Mouse (Mus musculus) G1E (cell line): Measurements from ENCODE around the gene Zfp683. TPM values are rescaled to one million over a fixed set of nuclear protein-coding genes. Genes with fewer than 3 reads are reported as not detected.

Experiments
- ATAC-seq: 2 replicates; pipeline ENCODE4 v1.8.0; 2016; ENCODE audit warnings: mild to moderate bottlenecking; ENCODE audit not compliant: insufficient number of reproducible peaks, poor library complexity, low FRiP score, severe bottlenecking; ENCODE audit errors: extremely low read depth
- DNase-seq: peaks from one replicate; pipeline ENCODE4 v3.0.0; 2012; ENCODE audit warnings: low spot score
- H3K27me3 ChIP-seq: 2 replicates; pipeline ENCODE4 v1.6.1; 2012; ENCODE audit warnings: mild to moderate bottlenecking, low read length, inconsistent platforms; ENCODE audit not compliant: insufficient read depth
- H3K36me3 ChIP-seq: replicated peaks from 2 replicates; pipeline ENCODE3; 2012; ENCODE audit warnings: mild to moderate bottlenecking, inconsistent platforms
- H3K4me1 ChIP-seq: 2 replicates; pipeline ENCODE4 v1.6.1; 2012; ENCODE audit warnings: low read depth, low read length, inconsistent platforms, mixed read lengths; ENCODE audit not compliant: insufficient read depth
- H3K4me3 ChIP-seq: 2 replicates; pipeline ENCODE4 v1.5.1; 2012; ENCODE audit warnings: low read depth, mild to moderate bottlenecking, inconsistent platforms, low read length, moderate library complexity, mixed read lengths
- H3K9me3 ChIP-seq: replicated peaks from 2 replicates; pipeline ENCODE4 v1.6.1; 2012; ENCODE audit warnings: inconsistent platforms
- CTCF ChIP-seq: IDR thresholded peaks from 2 replicates; pipeline ENCODE4 v1.5.1; 2012; ENCODE audit warnings: low read depth, low read length, inconsistent platforms, mixed read lengths
- GATA1 ChIP-seq: IDR thresholded peaks from 2 replicates; pipeline ENCODE4 v1.6.1; 2012; ENCODE audit warnings: borderline replicate concordance, low read length, inconsistent platforms, mixed read lengths
- GATA2 ChIP-seq: IDR thresholded peaks from 2 replicates; pipeline ENCODE4 v1.6.1; 2012; ENCODE audit warnings: low read depth, low read length, inconsistent platforms, borderline replicate concordance
- POLR2AphosphoS5 ChIP-seq: IDR thresholded peaks from 2 replicates; pipeline ENCODE4 v1.6.1; 2012; ENCODE audit warnings: low read depth, low read length, inconsistent platforms; ENCODE audit not compliant: insufficient replicate concordance
- TAL1 ChIP-seq: conservative IDR thresholded peaks from 2 replicates; pipeline ENCODE4 v1.6.1; 2012; ENCODE audit warnings: low read depth, low read length, inconsistent platforms, mixed read lengths
- polyA plus RNA-seq: library from polyadenylated mRNA; stranded (reverse); fragments of >175 nt; gene quantifications from 2 replicates; pipeline ENCODE4 v1.2.3, GENCODE M21; 2012
- total RNA-seq, 2 experiments: library from RNA; stranded (forward) in 1 of 2; stranded (reverse) in 1 of 2; fragments of 200-1000 nt in 1 of 2; fragments of >200 nt in 1 of 2; fragmentation: Nextera tagmentation in 1 of 2; gene quantifications; 2 replicates each; pipeline ENCODE4 v1.2.3; 2014 to 2017

Gene Zfp683
- total and polyA plus RNA-seq, 3 experiments, result not detected

- no peaks in the 10 kb centered on the region for H3K36me3 ChIP-seq
- ATAC-seq, result no peak
- peaks cover 40% of the 10 kb centered on the region for H3K27me3 ChIP-seq
- TF ChIP-seq CTCF, result 0 out of 2 replicates have a peak, but pooled peaks have one; percentile 5
- TF ChIP-seq GATA2, result no peak
- 0 out of 2 replicates have a peak, but pooled peaks cover 3% of the 10 kb centered on the region for H3K4me1 ChIP-seq
- no peak for DNase-seq
- H3K4me3 ChIP-seq, result no peak overlapping the region
- H3K9me3 ChIP-seq, result peaks cover 7% of the 10 kb centered on the region
Observed at GRCm38 (mm10) chr4:134012858-134013528, 40.6 kb upstream of the Zfp683 start.

GRCm38 (mm10) chr4:134016208-134016607 lies 37.4 kb upstream of the Zfp683 start:
- Histone ChIP-seq H3K4me1 (0 out of 2 replicates have a peak, but pooled peaks cover 3% of the 10 kb centered on the region), H3K9me3 (peaks cover 13% of the 10 kb centered on the region), H3K27me3 (peaks cover 46% of the 10 kb centered on the region), H3K36me3 (no peaks in the 10 kb centered on the region), H3K4me3 (no peak overlapping the region)
- TF ChIP-seq CTCF, result no peak
- TF ChIP-seq TAL1, result no peak
- TF ChIP-seq GATA2, result no peak
- DNase-seq (no peak), ATAC-seq (no peak)

GRCm38 (mm10) chr4:134016767-134017166 lies 36.9 kb upstream of the Zfp683 start:
- Histone ChIP-seq H3K4me1 (no peaks in the 10 kb centered on the region), H3K9me3 (peaks cover 13% of the 10 kb centered on the region), H3K27me3 (peaks cover 46% of the 10 kb centered on the region), H3K4me3 (no peak overlapping the region), H3K36me3 (no peaks in the 10 kb centered on the region)
- DNase-seq (no peak), ATAC-seq (no peak)
- no peak for TF ChIP-seq POLR2AphosphoS5
- TF ChIP-seq GATA1, result no peak
- no peak for TF ChIP-seq CTCF
- no peak for TF ChIP-seq TAL1
- no peak for TF ChIP-seq GATA2

GRCm38 (mm10) chr4:134017201-134017865 lies 36.3 kb upstream of the Zfp683 start:
- Histone ChIP-seq H3K27me3 (peaks cover 43% of the 10 kb centered on the region), H3K9me3 (peaks cover 13% of the 10 kb centered on the region), H3K4me3 (no peak overlapping the region), H3K36me3 (no peaks in the 10 kb centered on the region), H3K4me1 (no peaks in the 10 kb centered on the region)
- no peak for DNase-seq
- no peak for ATAC-seq
- no peak for TF ChIP-seq GATA1
- TF ChIP-seq POLR2AphosphoS5, result no peak
- no peak for TF ChIP-seq TAL1
- no peak for TF ChIP-seq CTCF

GRCm38 (mm10) chr4:134018038-134018778 lies 35.4 kb upstream of the Zfp683 start:
- no peak overlapping the region for H3K4me3 ChIP-seq

GRCm38 (mm10) chr4:134018779-134019145 lies 34.9 kb upstream of the Zfp683 start, which contains the start of gene Lin28a:
TSS of gene Lin28a (minus strand) at chr4:134018841.
- Histone ChIP-seq H3K4me1 (no peaks in the 10 kb centered on the region), H3K4me3 (no peak within 1 kb of the TSS), H3K27me3 (peaks cover 37% of the 10 kb centered on the region), H3K36me3 (no peaks in the 10 kb centered on the region), H3K9me3 (peaks cover 13% of the 10 kb centered on the region)
- TF ChIP-seq TAL1 (no peak), POLR2AphosphoS5 (no peak), GATA2 (no peak), GATA1 (no peak), CTCF (no peak)
- DNase-seq, result no peak
- ATAC-seq, result no peak

More at GRCm38 (mm10) chr4:134018038-134018778, 35.4 kb upstream of the Zfp683 start:
- TF ChIP-seq GATA2, result no peak
- TF ChIP-seq GATA1, result no peak
- no peak for TF ChIP-seq CTCF
- TF ChIP-seq POLR2AphosphoS5, result no peak
- no peak for TF ChIP-seq TAL1
- H3K36me3 ChIP-seq, result no peaks in the 10 kb centered on the region
- peaks cover 13% of the 10 kb centered on the region for H3K9me3 ChIP-seq
- DNase-seq, result no peak
- H3K27me3 ChIP-seq, result peaks cover 38% of the 10 kb centered on the region
- no peaks in the 10 kb centered on the region for H3K4me1 ChIP-seq
- no peak for ATAC-seq
